Mouse (Mus musculus) left cerebral cortex, postnatal 36 days (tissue): ENCODE data around the gene Cuzd1. TPM values are rescaled to one million over a fixed set of nuclear protein-coding genes. Genes with fewer than 3 reads are reported as not detected.

ENCODE experiments used
- DNase-seq, 2 experiments: peaks; one replicate each; pipeline ENCODE4 v3.0.0; 2021 to 2022; ENCODE audit warnings: low spot score in 2 of 2, mixed read lengths in 1 of 2
- intact Hi-C: fragments of 180-260 bp; cut with DNase I; formaldehyde crosslinking; loops from one replicate; pipeline ENCODE4 v1.15.1; 2025
- total RNA-seq, 2 experiments: library from RNA; stranded (reverse); gene quantifications; 2 replicates each; pipeline ENCODE4 v1.2.3; 2021

Cuzd1 gene
- under 1 TPM; 0.17 to 0.18 TPM for total RNA-seq

- intact Hi-C loops, result loop anchor here (10.0 kb wide), 1 partner anchor 207 kb away; no protein-coding TSS in a partner anchor
- no peak for DNase-seq
Measured at GRCm38 (mm10) chr7:131322192-131322591, at the start of gene Cuzd1. TSS of gene Cuzd1 (minus strand) at chr7:131322292.

- intact Hi-C loops, result no loop called here
- no peak for DNase-seq
Measured at GRCm38 (mm10) chr7:131371470-131371860, 49.4 kb upstream of the Cuzd1 start.

DNA sequence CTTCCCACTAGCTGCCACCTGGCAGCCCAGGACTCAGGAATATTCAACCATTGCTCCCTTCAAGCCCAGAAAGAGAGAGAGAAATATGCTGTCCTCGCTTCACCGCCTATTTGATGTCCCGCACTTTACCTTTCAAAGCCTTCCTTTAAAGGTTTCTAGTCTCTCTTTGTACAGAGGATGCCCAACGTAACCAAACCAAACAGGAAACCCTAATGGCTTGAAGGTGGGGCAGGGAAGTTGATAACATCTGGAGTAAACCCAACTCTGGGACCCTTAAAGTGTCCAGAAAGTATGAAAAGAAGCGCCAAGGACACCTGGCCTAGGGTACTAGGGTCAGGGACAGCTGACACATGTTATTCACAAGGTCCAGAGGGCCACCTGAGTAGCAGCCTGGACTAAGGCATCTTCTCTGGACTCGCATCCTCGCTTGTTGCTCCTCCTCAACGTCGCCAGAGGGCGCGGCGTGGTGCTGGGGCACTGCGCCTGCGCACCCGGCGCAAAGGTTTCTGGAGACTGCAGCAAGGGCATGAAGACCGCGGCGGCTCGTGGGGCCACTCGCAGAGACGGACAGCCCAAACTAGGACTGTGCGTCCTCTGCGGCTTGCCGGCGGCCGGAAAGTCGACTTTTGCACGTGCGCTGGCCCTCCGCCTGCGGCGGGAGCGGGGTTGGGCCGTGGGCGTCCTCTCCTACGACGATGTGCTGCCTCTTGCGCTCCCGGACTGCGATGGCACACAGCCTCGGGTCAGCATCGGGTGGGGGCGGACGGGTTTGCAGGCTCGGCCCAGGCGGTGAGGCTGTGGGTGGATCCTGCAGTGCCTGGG, 48.8 kb upstream of the Cuzd1 start, which contains the start of gene Pstk:
TSS of gene Pstk (plus strand) at position 494 of the 822 bp plus-strand sequence.
- intact Hi-C loops, result no loop called here
- peak; percentile 91 to 94 for DNase-seq

- intact Hi-C loops, result no loop called here
- no peak for DNase-seq
Measured at GRCm38 (mm10) chr7:131364131-131364530, 42.0 kb upstream of the Cuzd1 start.

DNA sequence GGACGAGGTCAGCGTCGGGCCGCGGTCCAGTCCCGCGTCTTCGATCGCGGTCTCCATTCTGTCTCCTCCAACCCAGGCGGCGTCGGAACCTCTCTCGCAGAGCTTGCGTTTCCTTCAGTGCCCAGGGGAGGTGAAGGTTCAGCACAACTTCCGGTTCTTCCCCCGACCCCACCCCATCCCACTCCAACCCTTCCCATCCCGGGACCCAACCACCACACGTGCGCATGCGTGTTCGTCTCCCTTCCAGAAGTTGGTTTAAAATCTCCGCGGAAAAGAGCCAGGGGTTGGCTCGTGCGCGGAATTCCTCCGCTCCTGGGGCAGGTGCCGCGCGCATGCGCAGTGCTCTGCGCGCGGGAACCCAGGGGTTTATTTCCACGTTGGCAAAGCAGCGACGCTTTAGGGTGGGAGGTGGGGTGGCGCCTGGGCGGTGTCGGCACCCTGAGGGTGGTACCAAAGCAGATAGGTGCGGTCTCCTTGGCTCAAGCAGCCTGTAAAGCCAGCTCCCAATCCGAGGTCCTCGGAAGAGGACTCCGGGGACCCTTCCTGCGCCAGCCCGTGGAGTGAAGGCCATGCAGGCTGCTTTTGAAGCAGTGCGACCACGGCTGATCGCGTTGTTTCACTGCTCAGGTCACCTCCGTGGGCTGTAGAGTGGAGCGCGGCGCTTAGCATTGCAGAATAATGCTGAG, 40.7 kb upstream of the Cuzd1 start, which contains the start of gene 2310057M21Rik:
TSS of gene 2310057M21Rik (minus strand) at position 145 of the 686 bp plus-strand sequence.
- intact Hi-C loops, result loop anchor here (2.0 kb wide), 1 partner anchor 48 kb away; the partner anchor contains the start of genes Acadsb and Ikzf5
- peak; percentile 92 for DNase-seq

DNA sequence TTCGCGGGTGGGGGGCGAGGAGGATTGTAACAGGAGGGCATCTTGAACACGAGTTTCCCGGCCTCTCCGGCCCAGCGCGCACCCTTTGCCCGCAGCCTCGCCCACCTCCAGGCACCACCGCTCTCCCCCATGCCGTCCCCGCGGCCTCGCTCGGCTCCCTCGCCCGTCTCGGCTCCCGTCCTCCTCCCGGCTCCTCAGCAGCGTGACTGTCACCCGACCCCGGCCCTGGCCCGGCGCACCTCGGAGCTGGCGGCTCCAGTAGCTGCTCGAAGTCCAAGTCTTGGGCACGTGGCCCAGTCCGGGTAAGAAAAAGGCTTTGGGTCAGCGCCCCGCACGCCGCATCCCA, 40.1 kb upstream of the Cuzd1 start:
- no peak for DNase-seq
- intact Hi-C loops, result loop anchor here (2.0 kb wide), 1 partner anchor 49 kb away; the partner anchor contains the start of genes Acadsb and Ikzf5

DNA sequence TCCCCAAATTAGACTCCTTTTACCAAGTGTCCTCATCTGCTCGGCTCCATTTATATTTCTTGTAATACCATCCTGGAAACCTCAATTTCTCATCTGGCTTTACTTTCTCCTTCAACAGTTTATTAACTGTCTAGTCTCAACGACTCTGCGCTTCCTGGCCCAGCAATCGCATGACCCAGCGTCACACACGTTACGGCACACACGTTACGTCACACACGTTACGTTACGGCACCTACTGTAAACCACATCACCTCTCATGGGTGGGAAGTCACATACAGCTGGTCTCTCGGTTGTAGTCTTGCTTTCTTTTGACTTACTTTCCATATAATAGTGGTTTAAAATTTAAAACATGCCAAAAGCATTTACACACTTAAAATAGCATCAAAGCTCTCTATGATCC, 34.0 kb upstream of the Cuzd1 start:
- DNase-seq, result no peak
- intact Hi-C loops, result no loop called here

DNA sequence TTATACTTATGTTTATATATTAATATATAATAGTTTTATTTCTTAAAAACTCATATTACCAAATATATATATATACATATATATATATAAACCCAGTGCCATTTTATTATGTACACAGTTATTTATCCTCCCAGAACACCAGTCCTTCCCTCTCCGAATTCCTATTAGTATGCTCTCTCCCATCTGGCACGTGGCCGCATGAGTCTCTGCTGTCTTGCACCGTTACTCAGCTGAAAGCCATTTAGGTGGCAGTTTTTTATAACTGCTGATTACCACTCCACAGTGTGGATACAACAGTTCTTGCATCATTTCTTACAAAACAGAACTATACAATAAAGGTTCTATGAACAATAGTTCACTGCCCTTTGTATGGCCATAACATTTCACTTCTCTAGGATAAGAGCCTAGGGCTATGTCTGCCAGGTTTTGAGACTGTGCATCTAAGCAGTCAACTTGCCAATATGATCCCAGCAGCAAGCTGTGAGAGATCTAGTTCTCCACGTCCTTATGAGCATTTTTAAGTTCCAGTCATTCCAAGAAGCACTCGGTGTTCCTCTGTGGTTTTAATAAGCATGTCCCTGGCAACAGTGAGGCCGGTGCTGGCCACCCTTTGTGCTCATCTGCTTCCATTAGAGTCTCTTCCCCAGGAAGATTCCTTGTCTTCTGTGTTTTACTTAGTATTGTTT, 23.9 kb upstream of the Cuzd1 start:
- intact Hi-C loops, result no loop called here
- no peak for DNase-seq

DNA sequence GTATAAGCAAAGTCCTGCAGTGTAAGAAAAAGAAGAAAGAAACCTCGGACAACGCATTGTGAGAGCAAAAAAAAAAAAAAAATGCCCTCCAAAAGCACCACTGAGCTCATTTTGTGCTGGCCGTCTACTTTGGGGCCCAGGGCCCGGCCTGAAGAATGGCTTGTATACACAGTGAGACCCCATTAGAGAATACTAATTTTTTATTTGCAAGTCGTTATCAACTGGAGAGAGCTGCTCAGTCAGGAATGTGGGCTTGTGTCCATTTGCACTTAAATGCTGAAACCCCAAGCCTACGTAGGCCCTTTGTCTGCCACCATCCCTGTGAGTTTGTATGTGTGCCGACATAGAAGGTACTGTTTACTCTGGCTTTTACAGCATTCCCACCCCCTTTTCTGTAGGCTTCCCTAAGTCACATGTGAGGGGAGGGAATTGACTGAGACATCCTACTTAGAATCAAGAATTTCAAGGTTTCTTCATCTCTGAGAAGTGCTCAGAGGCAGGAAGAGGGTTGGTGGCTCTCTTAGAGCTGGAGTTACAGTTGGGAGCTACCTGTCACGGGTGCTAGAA, 15.5 kb upstream of the Cuzd1 start:
- DNase-seq, result no peak
- intact Hi-C loops, result loop anchor here (10.0 kb wide), 1 partner anchor 153 kb away; no protein-coding TSS in a partner anchor

DNA sequence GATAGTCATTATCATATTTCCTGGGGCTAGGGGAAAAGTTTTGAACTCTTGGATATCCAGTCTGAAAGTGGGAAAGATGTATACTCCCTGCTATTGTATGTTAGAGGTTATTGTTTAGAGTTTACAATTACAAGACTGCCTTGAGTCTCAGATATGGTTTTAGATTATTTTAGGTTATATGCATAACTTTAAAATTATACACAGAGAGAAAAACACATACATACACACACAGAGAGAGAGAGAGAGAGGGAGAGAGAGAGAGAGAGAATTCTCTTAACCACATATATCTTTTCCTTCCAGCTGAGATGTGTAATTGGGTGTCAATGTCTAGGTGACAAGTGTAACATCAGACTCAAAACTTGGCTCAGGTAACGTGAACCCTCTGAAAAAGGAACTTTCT, 11.5 kb upstream of the Cuzd1 start, which contains the start of gene Fam24a:
TSS of gene Fam24a (plus strand) at position 301 of the 400 bp plus-strand sequence.
- DNase-seq, result no peak
- intact Hi-C loops, result loop anchor here (10.0 kb wide), 1 partner anchor 149 kb away; no protein-coding TSS in a partner anchor

GRCm38 (mm10) chr7:131331688-131332087, 9.6 kb upstream of the Cuzd1 start:
- no peak for DNase-seq
- intact Hi-C loops, result loop anchor here (10.0 kb wide), 1 partner anchor 147 kb away; no protein-coding TSS in a partner anchor

DNA sequence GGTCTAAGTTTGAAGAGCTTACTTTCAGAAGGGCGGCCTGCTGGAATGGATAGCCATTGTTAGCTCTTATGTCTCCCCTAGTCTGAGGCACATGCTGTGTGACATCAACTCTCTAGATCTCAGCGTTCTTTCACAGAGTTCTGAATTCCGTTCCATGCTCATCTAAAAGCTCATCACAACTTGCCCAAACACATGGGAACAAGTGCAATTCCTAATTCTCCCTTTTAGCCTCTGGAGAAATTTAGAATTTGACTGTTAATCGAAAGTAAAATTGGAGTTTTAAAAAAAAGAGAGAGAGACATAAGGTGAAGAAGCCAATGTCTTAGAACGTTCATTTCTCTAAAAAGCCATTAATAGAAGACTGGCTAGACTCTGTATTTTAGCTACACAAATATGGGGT, 7.3 kb upstream of the Cuzd1 start, which contains the start of gene Fam24b:
TSS of gene Fam24b (minus strand) at position 101 of the 400 bp plus-strand sequence.
- intact Hi-C loops, result loop anchor here (10.0 kb wide), 1 partner anchor 215 kb away; no protein-coding TSS in a partner anchor
- no peak for DNase-seq

GRCm38 (mm10) chr7:131327054-131327453, 5.0 kb upstream of the Cuzd1 start:
- intact Hi-C loops, result loop anchor here (10.0 kb wide), 1 partner anchor 212 kb away; no protein-coding TSS in a partner anchor
- DNase-seq, result no peak

- DNase-seq, result no peak
- intact Hi-C loops, result no loop called here
Measured at GRCm38 (mm10) chr7:131318340-131318739, 3.8 kb downstream of the Cuzd1 start.

DNA sequence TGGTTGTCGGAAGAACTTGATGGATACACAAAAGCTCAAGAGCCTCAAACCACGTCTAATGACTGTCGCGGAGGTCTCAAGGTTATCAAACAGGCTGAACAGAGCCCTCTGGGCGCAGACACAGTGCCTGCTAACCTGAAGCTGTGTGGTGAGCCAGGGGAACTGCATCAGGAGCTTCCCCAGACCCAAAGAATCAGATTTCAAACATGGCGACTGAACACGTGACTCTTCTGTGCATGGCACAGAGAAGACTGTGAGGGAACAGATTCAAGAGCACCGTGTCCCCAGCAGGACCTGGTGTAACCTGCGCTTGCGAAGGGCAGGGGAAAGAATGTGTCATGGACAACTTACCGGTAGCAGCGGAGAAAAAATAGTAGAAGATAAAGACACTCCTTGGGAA, 4.5 kb downstream of the Cuzd1 start:
- intact Hi-C loops, result no loop called here
- DNase-seq, result no peak

DNA sequence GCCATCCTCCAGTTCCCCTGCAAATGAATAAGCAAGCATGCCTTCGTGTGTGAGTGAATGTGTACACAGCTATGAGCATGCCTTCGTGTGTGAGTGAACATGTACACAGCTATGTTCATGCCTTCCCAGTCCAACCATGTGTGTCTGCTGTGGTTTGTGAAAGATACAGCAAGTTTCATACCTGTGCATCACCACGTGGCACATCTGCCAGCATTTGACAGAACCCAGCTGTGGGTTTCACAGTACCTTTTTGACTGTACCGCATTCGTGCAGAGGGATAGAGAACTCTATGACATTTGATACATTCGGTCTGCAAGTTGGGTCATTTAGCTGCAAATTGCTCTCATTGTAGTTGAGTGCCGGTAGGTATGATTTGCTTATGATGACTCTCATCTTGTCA, 7.6 kb downstream of the Cuzd1 start:
- no peak for DNase-seq
- intact Hi-C loops, result no loop called here

GRCm38 (mm10) chr7:131306733-131307132, 15.4 kb downstream of the Cuzd1 start:
- intact Hi-C loops, result no loop called here
- DNase-seq, result no peak

- intact Hi-C loops, result no loop called here
Measured at GRCm38 (mm10) chr7:131303340-131303739, 18.8 kb downstream of the Cuzd1 start.

GRCm38 (mm10) chr7:131297151-131297550, 24.9 kb downstream of the Cuzd1 start:
- intact Hi-C loops, result no loop called here
- no peak for DNase-seq

More at GRCm38 (mm10) chr7:131303340-131303739, 18.8 kb downstream of the Cuzd1 start:
- no peak for DNase-seq
